Mouse (Mus musculus) liver, adult 2 months (tissue): ENCODE measurements around the gene Exog.

Experiments used
- CTCF ChIP-seq: fragments of 200-500 bp; IDR thresholded peaks from 2 replicates; pipeline ENCODE4 v1.5.1; 2011; ENCODE audit warnings: low read depth, low read length, control low read depth
- POLR2A ChIP-seq: fragments of 200-500 bp; IDR thresholded peaks from 2 replicates; pipeline ENCODE4 v1.6.1; 2011; ENCODE audit warnings: low read length, control low read depth; ENCODE audit not compliant: insufficient read depth; ENCODE audit errors: extremely low read depth

- no peak for TF ChIP-seq CTCF
- no peak for TF ChIP-seq POLR2A
These were observed 36.9 kb upstream of the Exog start for GRCm38 (mm10) chr9:119407884-119408283.
